8 mouse cellular contexts compared by ENCODE assay signal in the genomic region with DNA sequence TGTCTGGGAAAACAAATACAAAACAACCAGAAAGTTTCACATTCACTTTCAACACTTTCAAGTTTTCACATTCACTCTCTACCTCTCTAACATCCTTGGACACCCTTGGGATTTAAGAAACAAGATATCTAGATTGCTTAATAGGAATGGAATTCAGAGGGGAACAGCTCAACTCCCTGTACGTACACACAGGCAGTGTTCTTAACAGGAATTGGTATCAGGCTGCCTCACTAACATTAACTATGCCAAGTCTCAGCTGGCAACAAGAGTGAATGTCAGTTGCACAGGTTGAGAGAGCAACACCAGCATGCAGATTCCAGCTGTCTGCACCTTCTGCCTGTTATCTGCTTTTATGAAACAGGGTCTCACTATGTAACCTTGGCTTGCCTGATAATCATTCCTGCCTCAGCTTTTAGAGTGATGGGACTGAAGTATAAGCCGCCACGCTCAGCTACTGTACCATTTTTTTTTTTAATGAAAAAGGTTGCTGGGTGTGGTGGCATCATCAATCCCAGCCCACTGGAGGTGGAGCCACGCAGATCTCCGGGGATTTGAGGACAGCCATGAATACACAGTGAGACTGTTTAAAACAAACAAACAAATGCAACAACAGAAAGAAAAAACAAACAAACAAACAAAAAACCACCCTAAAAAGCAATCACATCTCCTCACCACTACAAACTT. TPM values are rescaled to one million over a fixed set of nuclear protein-coding genes. Genes with fewer than 3 reads are reported as not detected.
A peak's percentile ranks its signal among the peaks of the same experiment; 100 is the strongest.
DNase-seq lines count a peak whose midpoint lies in the region; ATAC-seq lines count a peak whose summit lies in the region.

No protein-coding gene starts in this region.

- ATAC-seq in megakaryocyte, adult 5-6 weeks (ENCODE audit: poor library complexity, severe bottlenecking): no peak
- peak; percentile 16; the same call in 1 of the 2 replicates for ATAC-seq in heart, embryonic 15.5 days (replicated peaks; ENCODE audit: insufficient number of reproducible peaks, insufficient read depth, low FRiP score, low read depth)
- ATAC-seq in stomach, embryonic 14.5 days (ENCODE audit: insufficient number of reproducible peaks, insufficient read depth, low FRiP score, low read depth): no peak

- WGBS in heart, embryonic 15.5 days: 24% methylated on average over 5 of the region's 5 CpGs
- 58% methylated on average over 5 of the region's 5 CpGs for WGBS in stomach, embryonic 14.5 days

- H3K4me1 ChIP-seq in megakaryocyte, embryonic 14.5 days: peaks cover 36% of the 10 kb centered on the region
- H3K4me1 ChIP-seq in heart, embryonic 15.5 days (replicated peaks): peaks cover 22% of the 10 kb centered on the region
- H3K4me1 ChIP-seq in stomach, embryonic 14.5 days (ENCODE audit: control insufficient read depth, insufficient read depth, low read length): peaks cover 19% of the 10 kb centered on the region; the same call in 1 of the 2 replicates

- peak overlapping the region; percentile 96 for H3K27ac ChIP-seq in heart, embryonic 15.5 days
- no peak overlapping the region for H3K27ac ChIP-seq in stomach, embryonic 14.5 days (ENCODE audit: low read length)

- H3K36me3 ChIP-seq in megakaryocyte, embryonic 14.5 days (replicated peaks; ENCODE audit: low read length): peaks cover 39% of the 10 kb centered on the region
- peaks cover 12% of the 10 kb centered on the region for H3K36me3 ChIP-seq in heart, embryonic 15.5 days
- peaks cover 9% of the 10 kb centered on the region for H3K36me3 ChIP-seq in stomach, embryonic 14.5 days (ENCODE audit: control insufficient read depth, insufficient read depth, low read length)

- H3K4me2 ChIP-seq in heart, embryonic 15.5 days: peak overlapping the region; percentile 79
- peak overlapping the region; percentile 92 for H3K4me2 ChIP-seq in stomach, embryonic 14.5 days (replicated peaks; ENCODE audit: low read depth, low read length)

- H3K9me3 ChIP-seq in megakaryocyte, embryonic 14.5 days: no peaks in the 10 kb centered on the region
- H3K9me3 ChIP-seq in heart, embryonic 15.5 days (replicated peaks): no peaks in the 10 kb centered on the region
- H3K9me3 ChIP-seq in stomach, embryonic 14.5 days (ENCODE audit: control insufficient read depth, low read depth, low read length): no peaks in the 10 kb centered on the region

- H3K27me3 ChIP-seq in megakaryocyte, embryonic 14.5 days (replicated peaks): no peaks in the 10 kb centered on the region
- H3K27me3 ChIP-seq in heart, embryonic 15.5 days: no peaks in the 10 kb centered on the region
- no peaks in the 10 kb centered on the region for H3K27me3 ChIP-seq in stomach, embryonic 14.5 days (ENCODE audit: control insufficient read depth, insufficient read depth, low read length)

- peak overlapping the region; percentile 94 for H3K4me3 ChIP-seq in megakaryocyte, embryonic 14.5 days (replicated peaks)
- H3K4me3 ChIP-seq in heart, embryonic 15.5 days: peak overlapping the region; percentile 93
- no peak overlapping the region for H3K4me3 ChIP-seq in stomach, embryonic 14.5 days (ENCODE audit: low read depth, low read length)

- peak; percentile 31 for DNase-seq in adrenal gland, postnatal 10 days
- DNase-seq in adrenal gland, postnatal 4 days (ENCODE audit: low spot score in 2 of 2): no peak
- no peak for DNase-seq in frontal cortex, adult 2 months (ENCODE audit: extremely low spot score in 1 of 2, low spot score in 1 of 2)
- no peak for DNase-seq in spleen, postnatal 4 days (ENCODE audit: low spot score in 2 of 2)

- peak overlapping the region; percentile 88 for H3K9ac ChIP-seq in heart, embryonic 15.5 days
- no peak overlapping the region for H3K9ac ChIP-seq in stomach, embryonic 14.5 days (replicated peaks; ENCODE audit: low read depth, low read length)

RNA-seq across cellular contexts. Expression of a gene that starts 4.4 kb away (rescaled TPM):
- total RNA-seq in adrenal gland, postnatal 10 days (2021): 100 to 1,000 TPM in 1 of 2 experiments, 10 to 100 TPM in 1; 88.9 to 116 TPM
- 100 to 1,000 TPM; 106 to 109 TPM for total RNA-seq in adrenal gland, postnatal 4 days (2021)
- polyA plus RNA-seq in megakaryocyte, embryonic 14.5 days (2012; ENCODE audit: insufficient read depth, low replicate concordance): 2.9 and 31.2 TPM in 2 replicates
- total RNA-seq in megakaryocyte, adult 5-6 weeks (2015): 71.1 and 73.9 TPM in 2 replicates
- 68.5 and 81.1 TPM in 2 replicates for total RNA-seq in megakaryocyte, adult 5-6 weeks (2017)
- polyA plus RNA-seq in heart, embryonic 15.5 days (2015; fragmentation: Nextera tagmentation; extraction: Ambion mirVana): 114 and 123 TPM in 2 replicates
- 91.7 and 93.8 TPM in 2 replicates for polyA plus RNA-seq in stomach, embryonic 14.5 days (2014; fragmentation: Nextera tagmentation; extraction: Ambion mirVana)
- polyA plus RNA-seq in frontal cortex, adult 2 months (2012; rRNA removed): 131 and 138 TPM in 2 replicates

RNA-seq across cellular contexts. Expression of a gene that starts 42.6 kb away (rescaled TPM):
- total RNA-seq in adrenal gland, postnatal 10 days (2021): 1 to 10 TPM; 7.5 to 9.1 TPM
- 10 to 100 TPM; 13.0 to 14.3 TPM for total RNA-seq in adrenal gland, postnatal 4 days (2021)
- 0.56 and 2.2 TPM in 2 replicates for polyA plus RNA-seq in megakaryocyte, embryonic 14.5 days (2012; ENCODE audit: insufficient read depth, low replicate concordance)
- 69.9 and 71.2 TPM in 2 replicates for total RNA-seq in megakaryocyte, adult 5-6 weeks (2015)
- 78.5 and 84.0 TPM in 2 replicates for total RNA-seq in megakaryocyte, adult 5-6 weeks (2017)
- polyA plus RNA-seq in heart, embryonic 15.5 days (2015; fragmentation: Nextera tagmentation; extraction: Ambion mirVana): 44.2 and 48.7 TPM in 2 replicates
- polyA plus RNA-seq in stomach, embryonic 14.5 days (2014; fragmentation: Nextera tagmentation; extraction: Ambion mirVana): 50.5 and 52.2 TPM in 2 replicates
- 0.71 and 0.76 TPM in 2 replicates for polyA plus RNA-seq in frontal cortex, adult 2 months (2012; rRNA removed)

RNA-seq across cellular contexts. Expression of a gene that starts 42.9 kb away (rescaled TPM):
- total RNA-seq in adrenal gland, postnatal 10 days (2021): 10 to 100 TPM; 31.6 to 34.6 TPM
- 10 to 100 TPM; 41.6 to 48.3 TPM for total RNA-seq in adrenal gland, postnatal 4 days (2021)
- polyA plus RNA-seq in megakaryocyte, embryonic 14.5 days (2012; ENCODE audit: insufficient read depth, low replicate concordance): 10.3 and 35.3 TPM in 2 replicates
- total RNA-seq in megakaryocyte, adult 5-6 weeks (2015): 31.9 and 44.9 TPM in 2 replicates
- 62.8 and 63.0 TPM in 2 replicates for total RNA-seq in megakaryocyte, adult 5-6 weeks (2017)
- polyA plus RNA-seq in heart, embryonic 15.5 days (2015; fragmentation: Nextera tagmentation; extraction: Ambion mirVana): 81.3 and 92.3 TPM in 2 replicates
- polyA plus RNA-seq in stomach, embryonic 14.5 days (2014; fragmentation: Nextera tagmentation; extraction: Ambion mirVana): 143 and 149 TPM in 2 replicates
- polyA plus RNA-seq in frontal cortex, adult 2 months (2012; rRNA removed): 17.4 and 25.3 TPM in 2 replicates

Comparison
In these comparisons a context has a peak if more than half of its experiments do, and no peak if none do; other contexts are left out.
1. RNA of a gene that starts 42.6 kb away (polyA plus RNA-seq): 50.5 to 52.2 TPM in stomach, embryonic 14.5 days and 44.2 to 48.7 TPM in heart, embryonic 15.5 days; 0.56 to 2.2 TPM in megakaryocyte, embryonic 14.5 days and 0.71 to 0.76 TPM in frontal cortex, adult 2 months; every median in the first group is over 10 times any median in the second.